Mouse (Mus musculus) embryonic facial prominence, embryonic 13.5 days (tissue): Measurements from ENCODE around the gene Kmt2e. TPM values are rescaled to one million over a fixed set of nuclear protein-coding genes. Genes with fewer than 3 reads are reported as not detected.
"Not testable (repeated sequence)": the region's sequence is repeated elsewhere in the genome, so short reads cannot be mapped to it uniquely, and the experiment has no call there.

ENCODE experiments used
- ATAC-seq: fragments of 200-750 bp; cut with Nextera tagmentation; 2 replicates; pipeline ENCODE4 v1.8.0; 2017; ENCODE audit warnings: low read depth; ENCODE audit not compliant: insufficient number of reproducible peaks, insufficient read depth, low FRiP score, low TSS enrichment
- H3K27ac ChIP-seq: fragments of 300-500 bp; sonication (generic); 2 replicates; pipeline ENCODE4 v1.5.1; 2015; ENCODE audit warnings: moderate library complexity, mild to moderate bottlenecking, inconsistent platforms
- H3K27me3 ChIP-seq: fragments of 300-500 bp; sonication (generic); 2 replicates; pipeline ENCODE4 v1.6.1; 2015; ENCODE audit warnings: mild to moderate bottlenecking, inconsistent platforms
- H3K36me3 ChIP-seq: fragments of 300-500 bp; sonication (generic); 2 replicates; pipeline ENCODE4 v1.6.1; 2015; ENCODE audit warnings: mild to moderate bottlenecking, inconsistent platforms
- H3K4me1 ChIP-seq: fragments of 300-500 bp; sonication (generic); 2 replicates; pipeline ENCODE4 v1.6.1; 2015; ENCODE audit warnings: inconsistent platforms
- H3K4me2 ChIP-seq: fragments of 300-500 bp; sonication (generic); 2 replicates; pipeline ENCODE4 v1.6.1; 2015; ENCODE audit warnings: moderate library complexity, mild to moderate bottlenecking, inconsistent platforms
- H3K4me3 ChIP-seq: fragments of 300-500 bp; sonication (generic); 2 replicates; pipeline ENCODE4 v1.5.1; 2015; ENCODE audit warnings: mild to moderate bottlenecking, inconsistent platforms
- H3K9ac ChIP-seq: fragments of 300-500 bp; sonication (generic); 2 replicates; pipeline ENCODE4 v1.6.1; 2015; ENCODE audit warnings: mild to moderate bottlenecking, inconsistent platforms
- H3K9me3 ChIP-seq: fragments of 300-500 bp; sonication (generic); 2 replicates; pipeline ENCODE4 v1.6.1; 2016; ENCODE audit warnings: inconsistent platforms
- WGBS: fragments of 180-500 bp; shearing (Covaris S2); methylation state at CpG from one replicate; pipeline ENCODE4 v1.1.7; 2015; ENCODE audit warnings: mixed read lengths; 5-methylcytosine and 5-hydroxymethylcytosine counted together
- polyA plus RNA-seq: library from polyadenylated mRNA; unstranded; fragments of >200 nt; fragmentation: Nextera tagmentation; extraction: Ambion mirVana; gene quantifications from 2 replicates; pipeline ENCODE4 v1.2.1, GENCODE M21; 2015

The Kmt2e gene
- polyA plus RNA-seq, 1 experiment from 2014 or later, result 123 TPM

DNA sequence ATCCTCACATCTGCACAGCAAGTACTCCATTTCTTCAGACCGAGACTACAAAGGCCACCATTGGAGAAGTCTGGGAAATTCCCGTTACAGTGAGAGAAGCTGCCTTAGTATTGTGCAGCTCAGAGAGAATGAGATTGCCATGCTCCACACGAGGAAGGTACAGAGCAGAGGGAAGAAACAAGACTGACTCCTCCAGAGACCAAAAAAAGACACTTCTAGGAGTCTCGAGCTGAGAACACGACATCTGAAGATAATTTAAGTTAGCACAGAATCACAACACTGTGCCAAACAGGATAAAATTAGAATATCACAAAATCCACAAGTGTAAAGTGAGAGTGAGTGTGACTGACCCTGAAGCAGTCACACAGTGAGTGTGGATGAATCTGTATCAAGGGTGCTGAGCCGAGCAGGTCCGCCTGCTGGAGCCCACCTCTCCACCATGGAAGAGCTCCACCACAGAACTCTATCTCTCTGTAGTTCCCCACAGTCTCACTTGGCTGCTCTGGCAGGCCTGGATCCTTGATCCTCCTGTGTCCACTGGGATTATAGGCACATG, 97.4 kb downstream of the Kmt2e start:
- no peak overlapping the region for H3K4me2 ChIP-seq
- H3K9ac ChIP-seq, result no peak overlapping the region
- ATAC-seq, result no peak
- 72% methylated on average over 7 of the region's 7 CpGs for WGBS
- peaks cover under 1% of the 10 kb centered on the region; the same call in 1 of the 2 replicates for H3K4me1 ChIP-seq
- peaks cover 21% of the 10 kb centered on the region for H3K36me3 ChIP-seq
- no peaks in the 10 kb centered on the region for H3K9me3 ChIP-seq
- H3K27ac ChIP-seq, result no peak overlapping the region
- H3K4me3 ChIP-seq, result no peak overlapping the region
- no peaks in the 10 kb centered on the region for H3K27me3 ChIP-seq

DNA sequence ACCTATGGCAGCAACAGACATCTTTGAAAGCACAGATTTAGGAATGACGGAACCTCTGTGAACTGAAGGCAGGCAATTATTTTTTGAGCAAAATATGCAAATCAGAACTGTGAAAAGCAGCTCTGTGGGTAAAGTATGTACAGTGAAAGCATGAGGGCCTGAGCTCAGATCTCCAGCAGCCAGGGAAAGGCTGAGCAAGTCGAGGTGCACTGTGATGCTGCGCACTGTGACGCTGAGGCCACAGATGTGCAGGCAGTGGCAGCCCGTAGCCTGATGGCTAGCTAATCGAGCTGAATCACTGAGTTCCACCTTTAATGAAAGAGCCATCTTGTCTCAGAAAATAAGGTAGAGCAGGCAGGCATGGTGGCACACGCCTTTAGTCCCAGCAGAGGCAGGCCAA, 101.5 kb downstream of the Kmt2e start:
- peaks cover 50% of the 10 kb centered on the region for H3K36me3 ChIP-seq
- no peak overlapping the region for H3K27ac ChIP-seq
- H3K9ac ChIP-seq, result no peak overlapping the region
- WGBS, result 84% methylated on average over 7 of the region's 7 CpGs
- peaks cover 2% of the 10 kb centered on the region; the same call in 1 of the 2 replicates for H3K4me1 ChIP-seq
- no peak overlapping the region for H3K4me2 ChIP-seq
- no peak overlapping the region for H3K4me3 ChIP-seq
- H3K27me3 ChIP-seq, result no peaks in the 10 kb centered on the region
- ATAC-seq, result no peak
- H3K9me3 ChIP-seq, result no peaks in the 10 kb centered on the region

DNA sequence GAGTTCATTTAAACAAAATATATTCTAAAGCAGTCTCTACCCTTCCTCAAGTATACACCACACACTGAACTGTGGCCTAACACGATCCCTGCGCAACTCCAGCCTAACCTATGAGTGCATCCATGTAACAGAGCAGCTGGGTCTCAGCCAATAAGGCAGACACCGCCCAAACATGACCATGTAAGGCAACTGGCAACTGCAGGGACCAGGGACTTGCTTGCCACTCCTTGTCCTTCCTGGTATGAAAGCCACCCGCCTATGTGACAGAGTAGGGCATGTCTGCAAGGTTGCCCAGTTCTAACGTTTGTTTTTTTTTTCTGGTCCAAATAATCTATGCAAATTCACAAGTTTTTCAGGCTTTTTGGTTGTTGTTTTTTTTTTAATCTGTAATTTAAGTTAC, 117.4 kb downstream of the Kmt2e start:
- no peak for ATAC-seq
- Histone ChIP-seq H3K9ac (no peak overlapping the region), H3K9me3 (no peaks in the 10 kb centered on the region), H3K4me3 (no peak overlapping the region), H3K4me1 (no peaks in the 10 kb centered on the region), H3K27ac (no peak overlapping the region), H3K27me3 (no peaks in the 10 kb centered on the region), H3K4me2 (no peak overlapping the region), H3K36me3 (peaks cover 5% of the 10 kb centered on the region; the same call in 1 of the 2 replicates)
- WGBS, result 83% methylated on average over 5 of the region's 5 CpGs

DNA sequence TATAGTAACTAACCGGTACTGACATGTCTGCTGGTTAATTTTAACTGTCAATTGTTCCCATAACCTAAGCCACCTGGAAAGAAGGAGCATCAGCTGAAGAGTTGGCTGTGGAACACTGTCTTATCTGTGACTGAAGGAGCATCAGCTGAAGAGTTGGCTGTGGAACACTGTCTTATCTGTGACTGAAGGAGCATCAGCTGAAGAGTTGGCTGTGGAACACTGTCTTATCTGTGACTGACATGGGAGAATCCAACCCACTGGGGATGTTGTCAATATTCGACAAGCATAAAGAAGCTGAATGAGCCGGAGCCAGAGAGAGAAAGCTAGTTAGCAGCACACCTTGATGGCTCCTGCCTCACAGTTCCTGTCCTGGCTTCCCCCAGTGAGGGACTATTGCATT, 119.1 kb downstream of the Kmt2e start:
- not testable (repeated sequence) for H3K9ac ChIP-seq, H3K9me3 ChIP-seq, H3K27ac ChIP-seq, H3K27me3 ChIP-seq, H3K36me3 ChIP-seq, H3K4me2 ChIP-seq, H3K4me3 ChIP-seq, H3K4me1 ChIP-seq, ATAC-seq
- WGBS, result 76% methylated on average over 3 of the region's 3 CpGs
